Mouse (Mus musculus) erythroblast, adult 5-6 weeks (primary cell): Measurements from ENCODE around the gene Neurog3. TPM values are rescaled to one million over a fixed set of nuclear protein-coding genes. Genes with fewer than 3 reads are reported as not detected.

Experiments
- total RNA-seq, 2 experiments: library from RNA; stranded (forward) in 1 of 2; stranded (reverse) in 1 of 2; fragments of 150-400 nt in 1 of 2; fragments of 200-764, 138-1000 nt in 1 of 2; gene quantifications; 2 replicates each; pipeline versions ENCODE4 v1.2.3 to v1.2.4; 2015 to 2017; ENCODE audit warnings: low replicate concordance in 2 of 2

Neurog3 gene
- total RNA-seq, 2 experiments from 2014 or later = not detected

Other genes starting within 250 kb of the Neurog3 start
- gene Col13a1, start 154.0 kb upstream of the Neurog3 start, total RNA-seq (2015; ENCODE audit: low replicate concordance) = not detected in 2 replicates
- not detected in 2 replicates for gene Col13a1, start 154.0 kb upstream of the Neurog3 start, total RNA-seq (2017; ENCODE audit: low replicate concordance)
- gene Fam241b, start 10.8 kb downstream of the Neurog3 start, total RNA-seq (2015; ENCODE audit: low replicate concordance) = not detected in 2 replicates
- not detected in 2 replicates for gene Fam241b, start 10.8 kb downstream of the Neurog3 start, total RNA-seq (2017; ENCODE audit: low replicate concordance)
- 0.21 and 11.1 TPM in 2 replicates for gene Tspan15, start 98.2 kb downstream of the Neurog3 start, total RNA-seq (2015; ENCODE audit: low replicate concordance)
- 1.6 TPM in 1 of 2 replicates, not detected in the other for gene Tspan15, start 98.2 kb downstream of the Neurog3 start, total RNA-seq (2017; ENCODE audit: low replicate concordance)
- gene Tacr2, start 119.3 kb downstream of the Neurog3 start, total RNA-seq (2015; ENCODE audit: low replicate concordance) = not detected in 2 replicates
- not detected in 2 replicates for gene Tacr2, start 119.3 kb downstream of the Neurog3 start, total RNA-seq (2017; ENCODE audit: low replicate concordance)
- 35.5 and 52.0 TPM in 2 replicates for gene Hk1, start 246.8 kb downstream of the Neurog3 start, total RNA-seq (2015; ENCODE audit: low replicate concordance)
- 105 and 158 TPM in 2 replicates for gene Hk1, start 246.8 kb downstream of the Neurog3 start, total RNA-seq (2017; ENCODE audit: low replicate concordance)